Mouse (Mus musculus) hindbrain, embryonic 11.5 days (tissue): ENCODE measurements around the gene Klk1b16. TPM values are rescaled to one million over a fixed set of nuclear protein-coding genes. Genes with fewer than 3 reads are reported as not detected.

Experiments
- polyA plus RNA-seq: library from polyadenylated mRNA; unstranded; fragments of >200 nt; fragmentation: Nextera tagmentation; extraction: Ambion mirVana; gene quantifications from 2 replicates; pipeline ENCODE4 v1.2.1, GENCODE M21; 2014

Gene Klk1b16
- polyA plus RNA-seq, 1 experiment from 2014 or later = not detected

Other genes with a start within 250 kb of the Klk1b16 start
- gene Klk15, start 203.0 kb upstream of the Klk1b16 start, polyA plus RNA-seq = not detected in 2 replicates
- gene Klk1b8, start 186.1 kb upstream of the Klk1b16 start, polyA plus RNA-seq = not detected in 2 replicates
- gene Klk1b1, start 170.0 kb upstream of the Klk1b16 start, polyA plus RNA-seq = not detected in 2 replicates
- not detected in 2 replicates for gene Klk1b9, start 160.7 kb upstream of the Klk1b16 start, polyA plus RNA-seq
- not detected in 2 replicates for gene Klk1b11, start 140.9 kb upstream of the Klk1b16 start, polyA plus RNA-seq
- not detected in 2 replicates for gene Klk1b26, start 124.6 kb upstream of the Klk1b16 start, polyA plus RNA-seq
- gene Klk1b27, start 84.5 kb upstream of the Klk1b16 start, polyA plus RNA-seq = not detected in 2 replicates
- gene Klk1b21, start 34.4 kb upstream of the Klk1b16 start, polyA plus RNA-seq = not detected in 2 replicates
- gene Klk1b22, start 24.1 kb upstream of the Klk1b16 start, polyA plus RNA-seq = not detected in 2 replicates
- 0.32 TPM in 1 of 2 replicates, not detected in the other for gene Klk1b24, start 51.5 kb downstream of the Klk1b16 start, polyA plus RNA-seq
- not detected in 2 replicates for gene Klk1b3, start 61.4 kb downstream of the Klk1b16 start, polyA plus RNA-seq
- not detected in 2 replicates for gene Klk1b4, start 70.7 kb downstream of the Klk1b16 start, polyA plus RNA-seq
- gene Klk1b5, start 79.2 kb downstream of the Klk1b16 start, polyA plus RNA-seq = not detected in 2 replicates
- not detected in 2 replicates for gene Klk1, start 88.6 kb downstream of the Klk1b16 start, polyA plus RNA-seq
- gene Gm36864, start 99.4 kb downstream of the Klk1b16 start, polyA plus RNA-seq = not detected in 2 replicates
- 0.81 and 1.4 TPM in 2 replicates for gene 1700028J19Rik, start 109.9 kb downstream of the Klk1b16 start, polyA plus RNA-seq
- gene 2410002F23Rik, start 110.0 kb downstream of the Klk1b16 start, polyA plus RNA-seq = 97.1 and 113 TPM in 2 replicates
- gene Acp4, start 120.6 kb downstream of the Klk1b16 start, polyA plus RNA-seq = not detected in 2 replicates
- not detected in 2 replicates for gene Gm15517, start 124.7 kb downstream of the Klk1b16 start, polyA plus RNA-seq
- 2.7 TPM in 2 replicates for gene Clec11a, start 170.1 kb downstream of the Klk1b16 start, polyA plus RNA-seq
- gene Shank1, start 173.5 kb downstream of the Klk1b16 start, polyA plus RNA-seq = 5.1 and 6.9 TPM in 2 replicates
- 2.4 and 3.5 TPM in 2 replicates for gene Syt3, start 247.3 kb downstream of the Klk1b16 start, polyA plus RNA-seq
- gene 1700008O03Rik, start 249.1 kb downstream of the Klk1b16 start, polyA plus RNA-seq = 1.3 and 1.4 TPM in 2 replicates